Mouse (Mus musculus) limb, embryonic 10.5 days (tissue): ENCODE results near the gene Six4. TPM values are rescaled to one million over a fixed set of nuclear protein-coding genes. Genes with fewer than 3 reads are reported as not detected.
"Not testable (repeated sequence)": the region's sequence is repeated elsewhere in the genome, so short reads cannot be mapped to it uniquely, and the experiment has no call there.

ENCODE experiments used
- DNase-seq: peaks from one replicate; pipeline ENCODE4 v3.0.0-alpha.2; 2017; ENCODE audit warnings: low spot score
- H3K27ac ChIP-seq: fragments of 300-500 bp; sonication (generic); 2 replicates; pipeline ENCODE4 v1.5.1; 2016; ENCODE audit warnings: mild to moderate bottlenecking
- H3K27me3 ChIP-seq: fragments of 300-500 bp; sonication (generic); 2 replicates; pipeline ENCODE4 v1.6.1; 2016; ENCODE audit warnings: low read depth, mild to moderate bottlenecking; ENCODE audit not compliant: poor library complexity, severe bottlenecking
- H3K36me3 ChIP-seq: fragments of 300-500 bp; sonication (generic); 2 replicates; pipeline ENCODE4 v1.6.1; 2016; ENCODE audit warnings: mild to moderate bottlenecking, moderate library complexity
- H3K4me1 ChIP-seq: fragments of 300-500 bp; sonication (generic); 2 replicates; pipeline ENCODE4 v1.6.1; 2016
- H3K4me3 ChIP-seq: fragments of 300-500 bp; sonication (generic); 2 replicates; pipeline ENCODE4 v1.5.1; 2016; ENCODE audit warnings: mild to moderate bottlenecking, moderate library complexity
- H3K9me3 ChIP-seq: fragments of 300-500 bp; sonication (generic); replicated peaks from 2 replicates; pipeline ENCODE4 v1.6.1; 2016; ENCODE audit warnings: mild to moderate bottlenecking
- WGBS: fragments of 180-500 bp; shearing (Covaris S2); methylation state at CpG from one replicate; pipeline ENCODE4 v1.1.7; 2016; 5-methylcytosine and 5-hydroxymethylcytosine counted together
- polyA plus RNA-seq: library from polyadenylated mRNA; unstranded; fragments of >200 nt; fragmentation: Nextera tagmentation; extraction: Ambion mirVana; gene quantifications from 2 replicates; pipeline ENCODE4 v1.2.1, GENCODE M21; 2016

Six4 gene
- polyA plus RNA-seq, 1 experiment from 2014 or later: 20.8 TPM

DNA sequence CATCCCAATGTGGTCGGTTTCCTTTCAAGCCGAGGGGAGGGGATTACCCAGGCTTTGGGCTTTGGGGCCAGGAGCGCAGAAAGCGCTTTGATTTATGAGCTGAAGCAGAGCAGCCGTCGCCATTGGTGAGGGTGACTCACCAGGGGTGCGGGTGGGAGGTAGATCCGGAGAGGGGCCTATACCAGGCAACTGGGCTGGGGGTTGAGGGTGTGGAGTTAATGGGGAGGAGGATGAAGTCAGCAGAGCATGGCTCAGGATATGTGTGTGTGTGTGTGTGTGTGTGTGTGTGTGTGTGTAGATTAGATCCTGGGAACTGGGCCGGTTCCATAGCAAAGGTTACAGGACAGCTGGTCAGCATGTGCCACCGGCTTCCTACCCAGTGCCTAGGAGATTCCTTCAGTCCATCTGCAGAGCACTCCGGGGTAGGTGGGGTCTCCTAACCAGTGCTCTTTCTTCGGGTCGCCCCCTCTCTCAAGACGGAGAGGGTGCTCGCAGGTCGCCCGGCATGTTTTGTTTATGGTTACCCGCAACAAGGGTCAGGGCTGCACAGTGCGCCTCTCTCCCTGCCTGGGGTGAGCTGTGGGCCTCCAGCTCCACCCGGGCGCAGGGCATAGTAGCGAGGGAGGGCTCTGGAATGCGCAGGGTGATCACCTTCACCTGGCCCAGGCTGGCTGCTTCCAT lies 2.7 kb downstream of the Six4 start:
- Histone ChIP-seq H3K27me3 (no peaks in the 10 kb centered on the region), H3K4me1 (peaks cover 44% of the 10 kb centered on the region), H3K27ac (peak overlapping the region; percentile 97), H3K9me3 (no peaks in the 10 kb centered on the region), H3K4me3 (peak overlapping the region; percentile 81), H3K36me3 (peaks cover 44% of the 10 kb centered on the region)
- 2% methylated on average over 23 of the region's 23 CpGs for WGBS
- peak; percentile 78 for DNase-seq

- peaks cover 70% of the 10 kb centered on the region for H3K36me3 ChIP-seq
- no peak overlapping the region for H3K27ac ChIP-seq
These were observed 5.4 kb downstream of the Six4 start for GRCm38 (mm10) chr12:73107821-73108220.

DNA sequence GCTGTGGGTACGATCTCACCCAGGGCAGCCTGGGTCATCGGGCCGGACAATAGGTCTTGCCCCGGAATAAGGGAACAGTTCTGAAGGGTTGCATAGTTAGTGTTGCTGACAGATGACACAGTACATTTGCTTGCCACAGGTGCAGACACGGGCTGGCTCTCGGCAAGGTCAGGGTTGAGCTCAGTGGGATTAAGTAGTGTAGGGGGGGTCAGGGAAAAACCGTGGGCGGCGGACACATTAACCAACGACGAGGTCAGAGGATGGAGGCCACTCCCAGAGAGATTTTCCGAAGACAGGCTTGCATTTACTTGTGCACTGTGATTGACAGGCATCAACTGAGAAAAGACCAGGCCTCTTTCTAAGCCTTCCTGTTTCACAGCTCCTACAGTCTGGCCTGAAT lies 9.5 kb downstream of the Six4 start:
- DNase-seq: no peak

More at GRCm38 (mm10) chr12:73107821-73108220, 5.4 kb downstream of the Six4 start:
- Histone ChIP-seq H3K4me3 (no peak overlapping the region), H3K9me3 (no peaks in the 10 kb centered on the region), H3K27me3 (no peaks in the 10 kb centered on the region), H3K4me1 (peaks cover 34% of the 10 kb centered on the region)
- WGBS: 86% methylated on average over 2 of the region's 2 CpGs
- DNase-seq: no peak

GRCm38 (mm10) chr12:73098593-73098992 lies 14.7 kb downstream of the Six4 start:
- H3K4me1 ChIP-seq: no peaks in the 10 kb centered on the region
- H3K9me3 ChIP-seq: no peaks in the 10 kb centered on the region
- 90% methylated on average over 4 of the region's 4 CpGs for WGBS
- no peak overlapping the region for H3K4me3 ChIP-seq
- H3K27me3 ChIP-seq: no peaks in the 10 kb centered on the region
- no peak overlapping the region for H3K27ac ChIP-seq
- peaks cover 51% of the 10 kb centered on the region for H3K36me3 ChIP-seq
- DNase-seq: no peak

More for the DNA sequence above, 9.5 kb downstream of the Six4 start:
- peaks cover 7% of the 10 kb centered on the region for H3K4me1 ChIP-seq
- peaks cover 95% of the 10 kb centered on the region for H3K36me3 ChIP-seq
- H3K27ac ChIP-seq: no peak overlapping the region
- no peaks in the 10 kb centered on the region for H3K9me3 ChIP-seq
- WGBS: 83% methylated on average over 12 of the region's 12 CpGs
- no peaks in the 10 kb centered on the region for H3K27me3 ChIP-seq
- H3K4me3 ChIP-seq: no peak overlapping the region

DNA sequence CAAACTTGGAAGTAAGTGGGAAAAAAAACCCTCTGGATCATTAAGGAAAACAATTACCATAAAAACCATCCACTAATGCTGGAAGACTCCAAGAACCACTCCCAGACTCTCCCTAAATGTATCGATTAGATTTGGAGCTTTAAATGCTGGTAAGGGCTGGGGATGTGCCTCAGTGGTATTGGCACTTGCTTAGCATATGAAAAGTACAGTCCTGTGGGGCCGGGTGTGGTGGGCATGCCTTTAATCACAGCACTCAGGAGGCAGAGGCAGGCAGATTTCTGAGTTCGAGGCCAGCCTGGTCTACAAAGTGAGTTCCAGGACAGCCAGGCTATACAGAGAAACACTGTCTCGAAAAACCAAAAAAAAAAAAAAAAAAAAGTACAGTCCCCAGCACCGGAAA lies 17.1 kb downstream of the Six4 start:
- not testable (repeated sequence) for H3K27me3 ChIP-seq, H3K27ac ChIP-seq, H3K4me3 ChIP-seq, H3K9me3 ChIP-seq, DNase-seq, H3K4me1 ChIP-seq
- WGBS: 92% methylated on average over 5 of the region's 5 CpGs
- peaks cover 28% of the 10 kb centered on the region for H3K36me3 ChIP-seq

GRCm38 (mm10) chr12:73094605-73095004 lies 18.7 kb downstream of the Six4 start:
- Histone ChIP-seq H3K36me3 (peaks cover 13% of the 10 kb centered on the region), H3K27me3 (no peaks in the 10 kb centered on the region), H3K4me1 (no peaks in the 10 kb centered on the region), H3K4me3 (no peak overlapping the region), H3K27ac (no peak overlapping the region), H3K9me3 (no peaks in the 10 kb centered on the region)
- WGBS: 48% methylated on average over 2 of the region's 2 CpGs
- DNase-seq: no peak

- no peaks in the 10 kb centered on the region for H3K4me1 ChIP-seq
- WGBS: 77% methylated on average over 2 of the region's 2 CpGs
- H3K36me3 ChIP-seq: peaks cover 9% of the 10 kb centered on the region
- H3K27ac ChIP-seq: no peak overlapping the region
- no peak overlapping the region for H3K4me3 ChIP-seq
- H3K27me3 ChIP-seq: no peaks in the 10 kb centered on the region
- DNase-seq: no peak
- no peaks in the 10 kb centered on the region for H3K9me3 ChIP-seq
These were observed 19.1 kb downstream of the Six4 start for GRCm38 (mm10) chr12:73094189-73094588.

GRCm38 (mm10) chr12:73090672-73091335 lies 22.5 kb downstream of the Six4 start:
- DNase-seq: no peak
- H3K4me3 ChIP-seq: no peak overlapping the region
- 0 out of 2 replicates have a peak, but pooled peaks cover 2% of the 10 kb centered on the region for H3K4me1 ChIP-seq
- 83% methylated on average over 7 of the region's 7 CpGs for WGBS
- H3K27me3 ChIP-seq: no peaks in the 10 kb centered on the region
- H3K36me3 ChIP-seq: no peaks in the 10 kb centered on the region
- H3K27ac ChIP-seq: no peak overlapping the region
- no peaks in the 10 kb centered on the region for H3K9me3 ChIP-seq

GRCm38 (mm10) chr12:73088911-73089310 lies 24.3 kb downstream of the Six4 start:
- 73% methylated on average over 5 of the region's 5 CpGs for WGBS
- no peak overlapping the region for H3K27ac ChIP-seq
- 0 out of 2 replicates have a peak, but pooled peaks cover 2% of the 10 kb centered on the region for H3K4me1 ChIP-seq
- H3K36me3 ChIP-seq: no peaks in the 10 kb centered on the region
- DNase-seq: no peak
- no peak overlapping the region for H3K4me3 ChIP-seq
- H3K9me3 ChIP-seq: no peaks in the 10 kb centered on the region
- H3K27me3 ChIP-seq: no peaks in the 10 kb centered on the region

GRCm38 (mm10) chr12:73088500-73088899 lies 24.8 kb downstream of the Six4 start:
- WGBS: 85% methylated on average over 5 of the region's 5 CpGs
- Histone ChIP-seq H3K9me3 (no peaks in the 10 kb centered on the region), H3K36me3 (no peaks in the 10 kb centered on the region), H3K4me3 (no peak overlapping the region), H3K27ac (no peak overlapping the region), H3K27me3 (no peaks in the 10 kb centered on the region), H3K4me1 (0 out of 2 replicates have a peak, but pooled peaks cover 2% of the 10 kb centered on the region)
- DNase-seq: no peak

- no peak for DNase-seq
- Histone ChIP-seq H3K36me3 (no peaks in the 10 kb centered on the region), H3K9me3 (no peaks in the 10 kb centered on the region), H3K27ac (no peak overlapping the region), H3K4me3 (no peak overlapping the region), H3K4me1 (0 out of 2 replicates have a peak, but pooled peaks cover 2% of the 10 kb centered on the region), H3K27me3 (no peaks in the 10 kb centered on the region)
- 91% methylated on average over 7 of the region's 7 CpGs for WGBS
These were observed 26.2 kb downstream of the Six4 start for GRCm38 (mm10) chr12:73087086-73087485.

DNA sequence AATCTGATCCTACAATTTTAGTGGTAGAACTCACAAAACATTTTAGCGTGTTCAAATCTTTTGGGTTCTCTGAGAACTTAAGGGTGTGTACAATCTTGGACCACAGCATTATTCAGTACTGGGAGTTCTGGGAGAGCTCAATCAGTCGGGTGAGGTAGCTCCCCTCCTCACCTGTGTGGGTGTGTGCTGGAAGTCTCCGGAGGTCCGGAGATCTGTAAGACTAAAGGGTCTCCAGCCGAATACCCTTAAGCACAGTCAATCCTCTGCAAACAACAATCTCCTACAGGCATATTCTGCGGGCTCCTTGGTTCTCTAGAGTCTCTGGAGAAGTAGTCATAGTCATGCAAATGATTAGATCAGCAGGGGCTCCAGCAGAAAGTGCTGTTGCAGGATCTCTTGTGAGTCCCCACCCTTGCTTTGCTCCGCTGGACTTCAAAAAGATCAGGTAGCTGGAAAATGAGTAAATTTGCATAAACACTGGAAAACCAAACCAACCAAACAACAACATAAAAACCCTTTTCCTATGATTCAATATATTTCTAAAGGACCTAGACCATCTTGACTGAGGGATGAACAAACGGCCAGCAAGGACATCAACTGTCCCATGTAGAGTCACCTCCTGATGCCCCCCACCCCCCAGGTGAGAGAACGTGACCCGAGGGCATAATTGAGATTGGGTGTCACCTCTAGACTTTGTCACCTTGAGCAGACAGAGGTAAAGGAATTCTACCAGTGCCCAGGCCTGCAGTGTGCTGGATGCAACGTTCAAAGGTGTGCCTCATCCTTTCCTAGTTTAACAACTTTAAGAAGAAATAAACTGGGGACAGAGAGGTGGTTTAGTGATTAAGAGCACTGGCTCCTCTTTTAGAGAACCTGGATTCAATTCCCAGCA lies 27.3 kb downstream of the Six4 start:
- no peak overlapping the region for H3K4me3 ChIP-seq
- no peaks in the 10 kb centered on the region for H3K36me3 ChIP-seq
- H3K27ac ChIP-seq: no peak overlapping the region
- 29% methylated on average over 11 of the region's 11 CpGs for WGBS
- no peak for DNase-seq
- 0 out of 2 replicates have a peak, but pooled peaks cover 2% of the 10 kb centered on the region for H3K4me1 ChIP-seq
- no peaks in the 10 kb centered on the region for H3K9me3 ChIP-seq
- H3K27me3 ChIP-seq: no peaks in the 10 kb centered on the region
